Comparison of ENCODE assay signal across 10 mouse cellular contexts in the genomic region with DNA sequence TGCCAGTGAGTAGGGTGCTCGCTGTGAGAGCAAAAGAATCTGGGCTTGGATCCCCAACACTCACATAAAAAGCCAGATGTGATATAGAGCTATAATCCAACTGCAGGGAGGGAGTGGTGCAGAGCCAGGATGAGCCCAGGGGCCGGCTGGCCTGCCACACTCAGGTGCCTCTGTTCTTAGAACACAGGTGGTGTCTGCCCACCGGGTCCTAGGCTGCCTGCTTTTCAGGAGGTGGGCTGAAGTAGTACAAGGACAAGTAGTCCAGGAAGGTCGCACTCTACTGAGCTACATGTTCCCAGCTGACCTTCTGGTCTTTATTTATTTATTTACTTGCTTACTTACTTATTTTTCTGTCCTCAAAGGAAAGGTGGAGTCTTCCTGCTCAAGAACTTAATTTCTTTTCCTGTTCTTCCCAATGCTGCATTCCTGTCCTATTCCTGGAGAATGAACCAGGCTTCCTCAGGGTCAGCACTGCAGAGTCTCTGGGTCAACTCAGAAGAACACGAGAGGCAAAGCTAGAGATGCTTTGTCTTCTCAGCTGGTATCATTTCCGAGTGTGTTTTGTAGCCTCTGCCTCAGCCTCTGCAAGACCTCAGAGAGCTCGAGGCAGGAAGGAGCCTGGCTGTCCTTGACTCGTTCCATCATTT.
DNase-seq lines count a peak whose midpoint lies in the region; ATAC-seq and TF ChIP-seq lines count a peak whose summit lies in the region.
"Had no signal": no experiment of that assay in that cellular context is flagged by ENCODE, and none has a peak within 500 bp of the region (broad histone marks: within the 10 kb centered on the region; RNA-seq: fewer than 3 reads in every experiment).

No protein-coding gene starts in this region.

- 0 out of 2 replicates have a peak overlapping the region, but pooled peaks have one; percentile 3 for H3K4me3 ChIP-seq in bone marrow macrophage, adult 2 months (ENCODE audit: insufficient read depth, low read length)
- H3K4me3 ChIP-seq in heart, embryonic 15.5 days = no peak overlapping the region
- no peak overlapping the region for H3K4me3 ChIP-seq in limb, embryonic 13.5 days
- no peak overlapping the region for H3K4me3 ChIP-seq in hindbrain, embryonic 12.5 days
- H3K4me3 ChIP-seq: midbrain, embryonic 12.5 days had no signal

- H3K4me2 ChIP-seq in heart, embryonic 15.5 days = no peak overlapping the region
- no peak overlapping the region for H3K4me2 ChIP-seq in limb, embryonic 13.5 days (replicated peaks)
- H3K4me2 ChIP-seq in hindbrain, embryonic 12.5 days (replicated peaks) = no peak overlapping the region
- H3K4me2 ChIP-seq: midbrain, embryonic 12.5 days had no signal

- TF ChIP-seq POLR2A in bone marrow macrophage, adult 2 months (IDR thresholded peaks at IDR 0.05; ENCODE audit: borderline replicate concordance, low read depth, low read length) = no peak

- peaks cover 37% of the 10 kb centered on the region for H3K4me1 ChIP-seq in bone marrow macrophage, adult 2 months (ENCODE audit: control insufficient read depth, insufficient read depth, low read length)
- peaks cover 9% of the 10 kb centered on the region; the same call in 1 of the 2 replicates for H3K4me1 ChIP-seq in heart, embryonic 15.5 days (replicated peaks)
- H3K4me1 ChIP-seq in limb, embryonic 13.5 days = peaks cover 21% of the 10 kb centered on the region
- no peaks in the 10 kb centered on the region for H3K4me1 ChIP-seq in hindbrain, embryonic 12.5 days

- no peak for TF ChIP-seq CTCF in bone marrow macrophage, adult 2 months (IDR thresholded peaks at IDR 0.05; ENCODE audit: low read depth, low read length)

- no peaks in the 10 kb centered on the region for H3K36me3 ChIP-seq in heart, embryonic 15.5 days
- H3K36me3 ChIP-seq in limb, embryonic 13.5 days = no peaks in the 10 kb centered on the region
- H3K36me3 ChIP-seq in hindbrain, embryonic 12.5 days = no peaks in the 10 kb centered on the region
- H3K36me3 ChIP-seq: midbrain, embryonic 12.5 days had no signal

- DNase-seq in heart, adult 8-10 months (ENCODE audit: low spot score) = peak; percentile 60
- DNase-seq in heart, postnatal 4 days = no peak
- DNase-seq in thymus, postnatal 36 days = no peak
- no peak for DNase-seq in cerebellum, postnatal 10 days
- DNase-seq: cerebellum, postnatal 25 days had no signal

- no peaks in the 10 kb centered on the region for H3K27me3 ChIP-seq in heart, embryonic 15.5 days
- no peaks in the 10 kb centered on the region for H3K27me3 ChIP-seq in limb, embryonic 13.5 days
- no peaks in the 10 kb centered on the region for H3K27me3 ChIP-seq in hindbrain, embryonic 12.5 days
- H3K27me3 ChIP-seq: midbrain, embryonic 12.5 days had no signal

- no peak overlapping the region for H3K27ac ChIP-seq in bone marrow macrophage, adult 2 months (ENCODE audit: insufficient read depth, low read depth, low read length)
- H3K27ac ChIP-seq in heart, embryonic 15.5 days = peak overlapping the region; percentile 47
- H3K27ac ChIP-seq in limb, embryonic 13.5 days = 0 out of 2 replicates have a peak overlapping the region, but pooled peaks have one; percentile 10
- no peak overlapping the region for H3K27ac ChIP-seq in hindbrain, embryonic 12.5 days
- H3K27ac ChIP-seq: midbrain, embryonic 12.5 days had no signal

- H3K9ac ChIP-seq in heart, embryonic 15.5 days = no peak overlapping the region
- H3K9ac ChIP-seq in limb, embryonic 13.5 days = no peak overlapping the region
- no peak overlapping the region for H3K9ac ChIP-seq in hindbrain, embryonic 12.5 days
- H3K9ac ChIP-seq: midbrain, embryonic 12.5 days had no signal

- ATAC-seq in heart, embryonic 15.5 days (replicated peaks; ENCODE audit: insufficient number of reproducible peaks, insufficient read depth, low FRiP score, low read depth) = no peak
- no peak for ATAC-seq in limb, embryonic 13.5 days (ENCODE audit: low FRiP score, low read depth)
- no peak for ATAC-seq in hindbrain, embryonic 12.5 days (ENCODE audit: low FRiP score)

- no peaks in the 10 kb centered on the region for H3K9me3 ChIP-seq in heart, embryonic 15.5 days (replicated peaks)
- H3K9me3 ChIP-seq in limb, embryonic 13.5 days = no peaks in the 10 kb centered on the region
- H3K9me3 ChIP-seq in hindbrain, embryonic 12.5 days (replicated peaks) = no peaks in the 10 kb centered on the region
- H3K9me3 ChIP-seq: midbrain, embryonic 12.5 days had no signal

- WGBS in heart, embryonic 15.5 days = 62% methylated on average over 8 of the region's 8 CpGs
- WGBS in limb, embryonic 13.5 days = 61% methylated on average over 8 of the region's 8 CpGs
- 65% methylated on average over 8 of the region's 8 CpGs for WGBS in hindbrain, embryonic 12.5 days

Comparison
In these comparisons a context has a peak if more than half of its experiments do, and no peak if none do; other contexts are left out.
1. H3K27ac ChIP-seq: peak in heart, embryonic 15.5 days (single experiment) and limb, embryonic 13.5 days (single experiment); none in bone marrow macrophage, adult 2 months (single experiment) and hindbrain, embryonic 12.5 days (single experiment).